Mouse (Mus musculus): ENCODE results near the gene Rnf138rt1.

The Rnf138rt1 gene

GRCm38 (mm10) chrX:163760617-163761434 lies at the start of gene Rnf138rt1:
Rnf138rt1 (minus strand) TSS chrX:163761329.
- DNase-seq, result peak; percentile 35

- no peak for DNase-seq
Observed at GRCm38 (mm10) chrX:163807270-163807669, 46.1 kb upstream of the Rnf138rt1 start.

GRCm38 (mm10) chrX:163766290-163766689 lies 5.2 kb upstream of the Rnf138rt1 start:
- DNase-seq, result no peak

GRCm38 (mm10) chrX:163761435-163761828 lies 303 bp upstream of the Rnf138rt1 start:
- no peak for DNase-seq

GRCm38 (mm10) chrX:163745996-163746395 lies 15.1 kb downstream of the Rnf138rt1 start:
- DNase-seq, result no peak

- no peak for DNase-seq
Observed at GRCm38 (mm10) chrX:163743896-163744295, 17.2 kb downstream of the Rnf138rt1 start.

- DNase-seq, result no peak
Observed at GRCm38 (mm10) chrX:163738904-163739303, 22.2 kb downstream of the Rnf138rt1 start.

GRCm38 (mm10) chrX:163734145-163734544 lies 27.0 kb downstream of the Rnf138rt1 start:
- no peak for DNase-seq

- DNase-seq, result no peak
Observed at GRCm38 (mm10) chrX:163723630-163724029, 37.5 kb downstream of the Rnf138rt1 start.

GRCm38 (mm10) chrX:163722785-163723577 lies 38.1 kb downstream of the Rnf138rt1 start:
- no peak for DNase-seq

GRCm38 (mm10) chrX:163720597-163720996 lies 40.5 kb downstream of the Rnf138rt1 start:
- no peak for DNase-seq

Data from cerebellum, adult 9-11 months (tissue).